Mouse (Mus musculus): ENCODE measurements around the gene Acaa1a.

The Acaa1a gene

GRCm38 (mm10) chr9:119388956-119389355 is 49.5 kb downstream of the Acaa1a start:
- DNase-seq (ENCODE audit: low spot score in 2 of 2): no peak

- DNase-seq (ENCODE audit: low spot score in 2 of 2): no peak
Observed at GRCm38 (mm10) chr9:119390214-119390613, 50.7 kb downstream of the Acaa1a start.

GRCm38 (mm10) chr9:119394808-119395207 is 55.3 kb downstream of the Acaa1a start:
- no peak for DNase-seq (ENCODE audit: low spot score in 2 of 2)
